Mouse (Mus musculus) large intestine, adult 2 months (tissue): ENCODE measurements around the gene Csnk2a1. TPM values are rescaled to one million over a fixed set of nuclear protein-coding genes. Genes with fewer than 3 reads are reported as not detected.
"Not testable (repeated sequence)": the region's sequence is repeated elsewhere in the genome, so short reads cannot be mapped to it uniquely, and the experiment has no call there.

ENCODE experiments used
- DNase-seq: peaks from one replicate; pipeline ENCODE4 v3.0.0-alpha.2; 2012; ENCODE audit warnings: low read depth, low spot score
- WGBS: fragments of 180-500 bp; shearing (Covaris S2); methylation state at CpG from one replicate; pipeline ENCODE4 v1.1.7; 2018; 5-methylcytosine and 5-hydroxymethylcytosine counted together
- polyA plus RNA-seq: library from polyadenylated mRNA; depleted of rRNA; stranded (reverse); fragments of >200 nt; gene quantifications from 2 replicates; pipeline ENCODE4 v1.2.3, GENCODE M21; 2012

Gene Csnk2a1
- polyA plus RNA-seq, 1 experiment = 30.2 TPM

DNA sequence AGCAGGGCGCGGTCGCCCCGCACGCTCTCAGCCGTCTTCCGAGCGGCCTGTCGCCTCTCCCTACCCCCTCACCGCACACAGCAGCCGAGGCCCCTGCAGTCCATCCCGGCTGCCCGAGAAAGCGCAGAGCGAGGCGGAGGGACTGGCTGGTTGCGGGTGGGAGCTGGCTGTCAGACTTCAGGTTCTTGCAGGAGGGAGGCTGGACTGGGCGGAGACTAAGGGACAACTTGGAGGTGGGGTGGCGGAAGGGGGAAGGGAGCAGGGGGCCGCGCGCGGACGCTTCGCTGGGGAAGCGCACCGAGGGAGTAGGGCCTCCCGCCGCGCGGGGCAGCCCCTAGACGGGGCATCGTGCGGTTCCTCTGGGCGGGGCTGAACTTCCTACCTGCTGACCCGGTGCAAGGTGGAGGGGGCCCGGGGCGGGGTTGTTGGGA, 427 bp downstream of the Csnk2a1 start:
- DNase-seq = no peak
- WGBS = under 1% methylated on average over 38 of the region's 38 CpGs

DNA sequence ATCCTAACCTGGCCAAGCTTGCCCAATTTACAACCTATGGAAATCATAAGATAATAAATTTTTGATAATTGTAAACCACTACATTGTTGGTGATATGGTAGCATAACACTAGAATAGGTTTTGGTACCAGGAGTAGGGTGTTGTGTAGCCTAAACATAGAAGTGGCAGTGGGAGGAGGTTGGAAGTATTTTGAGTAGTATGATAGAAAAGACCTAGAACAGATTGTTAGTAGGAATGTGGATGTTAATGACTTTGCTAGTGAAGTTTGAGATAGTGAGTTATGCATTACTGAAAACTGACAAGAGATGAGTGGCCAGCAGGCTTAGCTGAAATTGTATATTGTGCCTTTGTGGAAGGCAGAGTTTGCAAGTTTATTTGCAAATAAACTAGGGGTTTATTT, 3.4 kb downstream of the Csnk2a1 start:
- DNase-seq = no peak

- no peak for DNase-seq
- WGBS = 49% methylated on average over 1 of the region's 1 CpGs
Measured at GRCm38 (mm10) chr2:152237926-152238325, 11.3 kb downstream of the Csnk2a1 start.

DNA sequence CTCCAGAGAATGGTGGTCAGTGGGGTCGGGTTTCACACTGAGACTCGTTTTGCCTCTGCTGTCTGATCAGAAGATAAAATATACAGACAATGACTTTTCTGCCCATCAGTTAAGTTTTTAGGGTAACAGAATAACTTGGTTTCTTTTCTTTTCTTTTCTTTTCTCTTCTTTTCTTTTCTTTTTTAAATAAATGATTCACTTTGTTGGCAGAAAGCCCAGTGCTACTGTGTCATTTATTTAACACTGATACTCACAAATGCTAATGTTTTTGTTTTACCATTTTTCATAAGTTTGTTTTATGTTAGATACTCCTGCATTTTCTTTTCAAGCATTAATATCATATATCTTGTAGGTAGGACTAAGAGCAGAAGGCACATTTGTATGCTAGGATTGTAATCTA, 13.9 kb downstream of the Csnk2a1 start:
- DNase-seq = no peak
- 48% methylated on average over 2 of the region's 2 CpGs for WGBS

DNA sequence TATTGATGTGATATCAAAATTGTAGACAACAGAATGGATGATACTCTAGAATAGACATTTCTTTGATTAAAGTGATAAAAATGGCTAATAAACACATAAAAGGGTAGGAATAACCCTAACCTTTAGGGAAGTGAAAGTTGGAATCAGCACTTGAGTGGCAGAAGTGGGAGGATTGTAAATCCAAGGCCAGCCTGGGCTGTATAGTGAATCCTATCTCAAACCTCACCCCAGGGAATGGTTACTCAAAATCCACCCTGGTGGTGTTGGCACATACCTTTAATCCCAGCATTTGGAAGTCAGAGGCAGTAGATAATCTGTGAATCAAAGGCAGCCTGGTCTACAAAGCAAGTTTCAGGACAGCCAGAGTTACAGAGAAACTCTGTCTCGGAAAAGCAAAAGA, 20.6 kb downstream of the Csnk2a1 start:
- 76% methylated on average over 1 of the region's 1 CpGs for WGBS

DNA sequence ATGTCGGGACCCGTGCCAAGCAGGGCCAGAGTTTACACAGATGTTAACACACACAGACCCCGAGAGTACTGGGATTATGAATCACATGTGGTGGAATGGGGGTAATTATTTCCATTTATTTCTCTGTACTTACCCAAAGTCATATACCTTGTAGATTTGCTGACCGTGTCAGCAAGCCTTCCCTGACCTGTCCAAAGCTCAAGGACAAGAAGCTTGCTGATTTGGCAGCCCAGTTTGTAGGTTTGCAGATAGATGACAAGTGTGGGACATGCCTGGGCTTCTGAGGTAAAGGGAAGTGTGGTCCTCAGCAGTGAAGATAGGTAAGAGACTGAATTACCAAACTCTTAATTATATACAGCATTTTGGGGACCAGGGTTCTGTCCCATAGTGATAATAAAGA, 23.9 kb downstream of the Csnk2a1 start:
- DNase-seq = no peak
- WGBS = 28% methylated on average over 4 of the region's 4 CpGs

More for the DNA sequence above, 20.6 kb downstream of the Csnk2a1 start:
- no peak for DNase-seq

DNA sequence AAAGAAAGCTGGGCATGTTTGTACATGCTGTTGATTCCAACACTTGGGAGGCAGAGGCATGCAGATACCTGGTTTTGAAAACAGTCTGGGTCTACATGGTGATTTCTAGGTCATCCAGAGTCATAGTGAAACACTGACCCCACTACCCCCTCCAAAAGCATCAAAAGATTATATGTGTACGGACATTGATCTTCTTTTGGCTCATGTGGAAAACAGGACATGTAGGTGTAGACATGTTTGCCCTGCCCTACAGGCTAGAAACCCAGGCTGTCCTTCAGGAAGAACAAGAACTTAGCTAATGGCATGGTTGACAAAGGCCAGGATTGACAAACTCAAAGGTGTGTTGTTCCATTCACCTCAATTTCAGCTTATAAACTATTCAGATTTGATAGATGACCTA, 33.1 kb downstream of the Csnk2a1 start:
- WGBS = 91% methylated on average over 1 of the region's 1 CpGs
- DNase-seq = no peak

DNA sequence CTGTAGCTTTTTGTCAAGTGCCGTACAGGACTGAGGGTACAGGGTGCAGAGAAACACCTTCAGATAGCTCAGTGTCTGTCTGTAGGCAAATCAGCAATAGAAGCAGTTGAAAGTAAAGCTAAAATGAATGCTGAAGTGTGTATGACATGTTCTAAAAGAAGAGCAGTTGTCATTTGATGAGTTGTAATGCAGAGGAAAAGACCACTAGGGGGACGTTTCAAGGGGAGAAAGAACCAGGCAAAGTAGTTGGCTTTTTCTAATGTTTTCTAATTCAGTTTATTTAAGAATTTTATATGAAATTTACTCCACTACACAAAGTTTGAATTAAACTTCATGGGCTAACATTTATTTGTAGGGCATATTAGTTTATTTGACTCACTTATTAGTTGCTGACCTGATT, 47.0 kb downstream of the Csnk2a1 start:
- DNase-seq = no peak
- 78% methylated on average over 2 of the region's 2 CpGs for WGBS

DNA sequence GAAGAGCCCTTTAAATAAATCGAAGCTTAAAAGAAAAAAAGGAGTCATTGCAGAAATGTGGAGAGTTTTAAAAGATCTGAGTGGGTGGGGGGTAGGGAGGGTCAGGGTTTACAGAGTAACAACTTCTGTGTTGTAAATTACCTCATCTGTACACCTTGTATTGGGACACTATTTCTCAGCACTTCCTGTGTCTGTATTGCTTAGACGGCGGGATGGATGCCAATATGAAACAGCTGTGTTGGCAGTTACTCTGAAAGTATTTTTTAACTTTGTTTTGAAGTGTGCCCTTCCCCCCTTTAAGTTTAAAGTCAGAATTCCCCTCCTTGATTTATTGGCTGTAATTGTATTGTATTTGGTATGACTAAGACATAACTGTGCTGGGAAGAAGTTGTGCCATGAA, 54.8 kb downstream of the Csnk2a1 start:
- DNase-seq = no peak
- 24% methylated on average over 3 of the region's 3 CpGs for WGBS

GRCm38 (mm10) chr2:152287560-152287959, 60.9 kb downstream of the Csnk2a1 start:
- DNase-seq = no peak
- WGBS = 80% methylated on average over 5 of the region's 5 CpGs

- no peak for DNase-seq
- 78% methylated on average over 8 of the region's 8 CpGs for WGBS
Measured at GRCm38 (mm10) chr2:152288046-152288445, 61.4 kb downstream of the Csnk2a1 start.

DNA sequence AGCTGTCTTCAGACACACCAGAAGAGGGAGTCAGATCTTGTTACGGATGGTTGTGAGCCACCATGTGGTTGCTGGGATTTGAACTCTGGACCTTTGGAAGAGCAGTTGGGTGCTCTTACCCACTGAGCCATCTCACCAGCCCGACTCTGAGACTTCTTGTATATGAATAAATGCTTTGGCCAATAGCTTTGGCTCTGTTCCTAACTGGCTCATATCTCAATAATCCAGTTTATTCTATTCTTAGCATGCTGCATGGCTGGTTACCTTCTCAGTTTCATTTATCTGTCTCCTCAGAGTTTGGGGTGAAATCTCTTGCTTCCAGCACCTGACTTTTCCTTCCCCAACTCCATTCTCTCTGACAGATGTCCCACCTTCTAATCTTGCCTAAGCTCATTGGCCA, 63.0 kb downstream of the Csnk2a1 start:
- WGBS = 60% methylated on average over 2 of the region's 2 CpGs
- not testable (repeated sequence) for DNase-seq

DNA sequence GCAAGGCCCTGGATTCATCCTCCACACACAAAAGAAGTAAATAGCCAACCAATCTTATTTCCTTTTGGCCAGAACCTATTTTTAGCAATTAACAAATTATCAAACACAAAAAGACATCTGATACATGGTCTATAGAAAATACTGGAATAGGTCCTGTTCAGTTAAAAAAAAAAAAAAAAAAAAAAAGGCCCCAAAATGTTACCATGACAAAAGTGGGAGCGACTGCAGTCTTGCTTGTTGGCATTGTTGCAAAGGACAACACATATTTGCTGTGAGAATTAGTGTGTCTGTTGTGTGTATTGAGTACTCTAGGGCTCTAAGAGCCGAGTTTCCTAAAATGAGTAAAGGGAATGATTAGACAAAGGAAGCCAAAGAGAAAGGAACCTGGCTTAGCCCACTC, 65.8 kb downstream of the Csnk2a1 start:
- WGBS = 76% methylated on average over 2 of the region's 2 CpGs

DNA sequence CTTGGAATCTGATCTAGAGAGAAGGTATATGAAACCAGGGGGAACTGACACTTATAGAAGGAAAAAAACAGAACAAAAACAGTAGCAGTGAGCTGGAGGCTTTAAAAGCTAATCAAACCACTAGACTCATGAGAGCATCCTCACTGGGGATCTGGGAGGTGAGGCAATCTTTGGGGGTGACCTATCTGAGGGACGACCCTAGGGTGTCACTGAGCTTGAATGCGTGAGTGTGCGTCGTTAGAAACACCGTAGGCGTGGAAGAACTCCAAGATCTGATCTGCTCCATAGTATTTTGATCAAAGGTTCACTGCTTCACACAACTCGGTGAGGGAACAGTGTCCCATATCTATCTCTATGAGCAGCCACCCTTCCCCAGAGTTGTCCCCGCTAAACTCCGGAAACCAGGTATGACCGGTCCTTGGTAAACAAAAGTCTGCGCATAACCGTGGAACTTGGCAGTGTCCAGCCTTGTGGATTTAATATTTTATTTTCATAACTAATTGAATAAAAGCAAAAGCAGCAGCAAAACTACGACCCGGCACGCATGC, 66.6 kb downstream of the Csnk2a1 start:
- DNase-seq = no peak
- 1% methylated on average over 15 of the region's 15 CpGs for WGBS

More for the DNA sequence above, 65.8 kb downstream of the Csnk2a1 start:
- no peak for DNase-seq

DNA sequence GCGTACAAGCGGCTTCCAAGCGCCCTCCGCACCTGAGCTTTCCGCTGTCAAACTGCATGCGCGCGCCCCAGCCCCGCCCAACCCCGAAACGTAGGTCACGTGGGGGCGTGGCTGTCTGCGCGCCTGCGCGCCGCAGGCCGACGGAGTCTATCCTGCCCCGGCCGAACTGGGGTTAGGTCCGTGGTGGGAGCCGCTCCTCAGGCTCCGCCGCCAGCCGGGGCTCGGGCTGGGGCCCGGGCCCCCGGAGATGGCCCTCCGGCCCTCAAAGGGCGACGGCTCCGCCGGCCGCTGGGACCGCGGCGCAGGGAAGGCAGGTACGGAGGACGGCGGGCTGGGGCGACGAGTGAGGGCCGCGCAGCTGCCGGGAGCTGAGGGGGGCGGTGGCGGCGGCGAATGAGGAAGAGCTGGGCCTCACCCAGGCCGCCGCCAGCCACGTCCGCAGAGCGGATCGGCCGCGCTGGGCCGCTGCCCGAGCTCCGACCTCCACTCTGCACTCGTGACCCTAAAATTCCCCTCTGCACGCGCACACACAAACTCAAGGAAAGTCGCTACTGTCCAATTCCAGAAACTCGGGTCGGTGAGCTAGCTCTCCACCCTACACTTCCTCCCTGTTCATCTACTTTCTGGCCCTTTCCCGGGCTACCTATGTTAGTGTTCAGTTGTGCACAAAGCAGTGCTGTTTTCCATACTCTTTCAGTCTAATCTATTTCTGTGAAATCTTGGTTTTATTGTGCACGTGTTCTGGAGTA, 67.3 kb downstream of the Csnk2a1 start, which contains the start of gene Tbc1d20:
Gene Tbc1d20, plus strand, starts transcription at position 102 of the 749 bp plus-strand sequence.
- under 1% methylated on average over 60 of the region's 70 CpGs for WGBS

DNA sequence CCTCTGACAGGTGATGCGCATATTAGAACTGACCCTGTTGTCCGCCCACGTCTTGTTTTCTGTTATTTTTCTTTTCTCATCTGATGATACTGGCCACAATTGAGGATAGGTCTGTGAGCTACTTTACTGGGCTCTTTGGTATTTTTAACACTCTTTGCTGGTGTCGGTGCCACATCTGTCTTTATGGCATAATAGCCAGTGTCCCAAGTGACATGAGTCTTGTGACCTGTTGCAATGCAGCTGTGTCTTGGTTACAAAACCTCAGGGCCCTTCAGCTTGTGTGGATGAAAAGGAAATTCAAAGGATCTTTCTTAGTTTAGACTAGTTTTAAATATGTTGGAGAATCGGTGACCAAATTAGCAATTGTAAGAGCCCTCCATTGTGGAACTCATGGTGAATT, 67.9 kb downstream of the Csnk2a1 start:
- DNase-seq = no peak
- 18% methylated on average over 5 of the region's 5 CpGs for WGBS

More for the DNA sequence above, 67.3 kb downstream of the Csnk2a1 start, which contains the start of gene Tbc1d20:
- DNase-seq = no peak

DNA sequence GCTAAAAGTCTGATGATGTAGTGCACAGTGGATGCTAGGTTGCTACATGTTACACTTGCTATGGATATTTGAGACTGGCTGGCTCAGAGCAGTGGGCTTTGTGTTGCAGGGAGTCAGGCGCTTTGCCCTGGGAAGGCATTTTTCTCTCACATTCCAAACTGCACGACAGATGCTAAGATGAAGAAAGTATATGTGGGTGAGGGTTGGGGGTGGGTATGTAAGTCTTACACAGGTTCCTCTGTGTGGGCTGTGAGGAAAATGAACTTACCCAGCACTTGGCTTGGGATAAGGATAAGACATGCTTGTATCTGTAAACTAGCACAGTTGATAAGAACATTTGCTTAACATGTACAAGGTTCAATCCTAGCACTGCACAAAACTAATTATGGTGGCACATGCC, 76.2 kb downstream of the Csnk2a1 start:
- no peak for DNase-seq
- WGBS = 86% methylated on average over 2 of the region's 2 CpGs

- DNase-seq = no peak
- 79% methylated on average over 5 of the region's 5 CpGs for WGBS
Measured at GRCm38 (mm10) chr2:152303781-152304180, 77.1 kb downstream of the Csnk2a1 start.

DNA sequence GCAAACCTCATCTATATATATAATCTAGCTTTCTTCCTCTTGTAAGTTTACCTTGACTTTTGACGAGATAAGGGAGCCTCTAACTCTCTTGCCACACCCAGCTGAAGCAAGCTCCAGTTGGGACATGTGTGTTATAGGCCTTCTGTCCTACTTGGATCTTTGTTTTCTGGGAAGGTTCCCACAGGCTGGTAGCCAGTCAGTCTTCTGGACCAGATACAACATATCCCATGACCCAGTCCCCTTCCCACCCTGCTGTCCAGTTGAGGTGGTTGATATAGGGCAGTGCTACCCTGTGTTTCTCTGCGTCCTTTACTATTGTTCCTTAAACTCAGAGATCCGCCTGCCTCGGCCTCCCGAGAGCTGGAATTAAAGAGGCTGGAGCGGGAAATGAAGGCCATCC, 78.8 kb downstream of the Csnk2a1 start:
- WGBS = 85% methylated on average over 6 of the region's 6 CpGs
- no peak for DNase-seq

- DNase-seq = no peak
- WGBS = 89% methylated on average over 3 of the region's 3 CpGs
Measured at GRCm38 (mm10) chr2:152307186-152307585, 80.5 kb downstream of the Csnk2a1 start.

DNA sequence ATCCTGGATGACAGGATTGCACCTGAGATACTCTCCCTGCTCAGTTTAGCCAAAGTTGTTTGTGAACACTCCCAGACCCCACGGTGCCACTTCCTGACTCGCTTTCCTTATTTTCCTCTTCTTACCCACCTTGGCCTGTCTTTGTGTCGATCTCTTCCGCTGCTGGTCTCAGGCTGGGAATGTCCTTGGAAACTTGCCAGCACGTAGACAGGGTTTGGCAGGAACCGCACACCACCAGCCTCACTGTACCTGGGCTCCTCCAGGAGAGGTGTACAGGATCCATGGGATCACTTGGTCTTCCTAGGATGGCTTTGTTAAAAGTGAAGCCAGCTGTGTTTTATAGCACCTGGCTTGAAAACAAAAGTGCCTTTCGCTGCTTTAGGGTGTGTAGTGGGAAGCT, 86.4 kb downstream of the Csnk2a1 start:
- 29% methylated on average over 7 of the region's 7 CpGs for WGBS
- no peak for DNase-seq
